Mouse (Mus musculus): ENCODE results near the gene Ccdc17. TPM values are rescaled to one million over a fixed set of nuclear protein-coding genes. Genes with fewer than 3 reads are reported as not detected.

Ccdc17 gene
- polyA plus RNA-seq, 1 experiment from 2014 or later: 5.8 TPM

Other genes starting within 250 kb of the Ccdc17 start
- gene Mast2, start 132.5 kb upstream of the Ccdc17 start, polyA plus RNA-seq (2015; fragmentation: Nextera tagmentation; extraction: Ambion mirVana): 45.0 and 47.0 TPM in 2 replicates
- 14.4 and 15.1 TPM in 2 replicates for gene Ipp, start 89.1 kb upstream of the Ccdc17 start, polyA plus RNA-seq (2015; fragmentation: Nextera tagmentation; extraction: Ambion mirVana)
- gene Tmem69, start 40.7 kb upstream of the Ccdc17 start, polyA plus RNA-seq (2015; fragmentation: Nextera tagmentation; extraction: Ambion mirVana): 27.8 and 28.8 TPM in 2 replicates
- 22.9 and 24.6 TPM in 2 replicates for gene Gpbp1l1, start 39.0 kb upstream of the Ccdc17 start, polyA plus RNA-seq (2015; fragmentation: Nextera tagmentation; extraction: Ambion mirVana)
- 131 and 148 TPM in 2 replicates for gene Nasp, start 31.3 kb downstream of the Ccdc17 start, polyA plus RNA-seq (2015; fragmentation: Nextera tagmentation; extraction: Ambion mirVana)
- 613 and 617 TPM in 2 replicates for gene Akr1a1, start 55.0 kb downstream of the Ccdc17 start, polyA plus RNA-seq (2015; fragmentation: Nextera tagmentation; extraction: Ambion mirVana)
- gene Prdx1, start 88.9 kb downstream of the Ccdc17 start, polyA plus RNA-seq (2015; fragmentation: Nextera tagmentation; extraction: Ambion mirVana): 516 and 536 TPM in 2 replicates
- 29.6 and 29.8 TPM in 2 replicates for gene Mmachc, start 111.8 kb downstream of the Ccdc17 start, polyA plus RNA-seq (2015; fragmentation: Nextera tagmentation; extraction: Ambion mirVana)
- 18.8 and 18.9 TPM in 2 replicates for gene Ccdc163, start 111.9 kb downstream of the Ccdc17 start, polyA plus RNA-seq (2015; fragmentation: Nextera tagmentation; extraction: Ambion mirVana)
- gene Tesk2, start 124.3 kb downstream of the Ccdc17 start, polyA plus RNA-seq (2015; fragmentation: Nextera tagmentation; extraction: Ambion mirVana): 3.7 and 4.1 TPM in 2 replicates
- gene Toe1, start 211.0 kb downstream of the Ccdc17 start, polyA plus RNA-seq (2015; fragmentation: Nextera tagmentation; extraction: Ambion mirVana): 30.3 and 33.1 TPM in 2 replicates
- gene Mutyh, start 211.1 kb downstream of the Ccdc17 start, polyA plus RNA-seq (2015; fragmentation: Nextera tagmentation; extraction: Ambion mirVana): 10.2 and 10.6 TPM in 2 replicates
- gene Hpdl, start 225.1 kb downstream of the Ccdc17 start, polyA plus RNA-seq (2015; fragmentation: Nextera tagmentation; extraction: Ambion mirVana): 0.62 and 1.0 TPM in 2 replicates